Mouse (Mus musculus) C2C12 (cell line): ENCODE data around the gene Pdk2.

Experiments
- CTCF ChIP-seq: IDR thresholded peaks from one replicate; pipeline ENCODE4 v1.5.1; 2011; ENCODE audit not compliant: control insufficient read depth, insufficient read depth, insufficient read length
- FOSL1 ChIP-seq: IDR thresholded peaks from one replicate; pipeline ENCODE4 v1.8.0; 2011; ENCODE audit warnings: mild to moderate bottlenecking, low read length; ENCODE audit not compliant: poor library complexity, insufficient read depth, severe bottlenecking
- MAX ChIP-seq: IDR thresholded peaks from one replicate; pipeline ENCODE4 v1.6.1; 2011; ENCODE audit warnings: mild to moderate bottlenecking, control low read depth
- MYOD1 ChIP-seq: IDR thresholded peaks from one replicate; pipeline ENCODE4 v1.6.1; 2011; ENCODE audit warnings: low read depth; ENCODE audit not compliant: control insufficient read depth, insufficient read length

DNA sequence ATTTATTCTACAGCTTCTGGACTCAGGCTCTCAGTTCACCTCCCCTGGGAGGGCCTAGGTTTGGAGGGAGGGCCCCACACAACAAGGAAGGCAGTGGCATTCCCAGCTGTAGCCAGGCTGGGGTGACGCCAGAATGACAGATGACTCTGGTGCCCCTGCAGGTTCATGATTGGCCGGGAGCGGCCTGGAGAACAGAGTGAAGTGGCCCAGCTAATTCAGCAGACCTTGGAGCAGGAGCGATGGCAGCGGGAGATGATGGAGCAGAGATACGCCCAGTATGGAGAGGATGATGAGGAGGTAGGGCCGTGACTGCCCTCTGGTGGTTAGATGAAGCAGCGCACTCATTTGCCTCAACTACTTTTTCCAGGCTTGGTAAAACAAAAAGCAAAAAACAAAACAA, 40.1 kb downstream of the Pdk2 start:
- TF ChIP-seq CTCF (peak; percentile 50), MYOD1 (no peak), FOSL1 (no peak), MAX (no peak)
